ENCODE assay signal across 13 mouse cellular contexts in the genomic region with DNA sequence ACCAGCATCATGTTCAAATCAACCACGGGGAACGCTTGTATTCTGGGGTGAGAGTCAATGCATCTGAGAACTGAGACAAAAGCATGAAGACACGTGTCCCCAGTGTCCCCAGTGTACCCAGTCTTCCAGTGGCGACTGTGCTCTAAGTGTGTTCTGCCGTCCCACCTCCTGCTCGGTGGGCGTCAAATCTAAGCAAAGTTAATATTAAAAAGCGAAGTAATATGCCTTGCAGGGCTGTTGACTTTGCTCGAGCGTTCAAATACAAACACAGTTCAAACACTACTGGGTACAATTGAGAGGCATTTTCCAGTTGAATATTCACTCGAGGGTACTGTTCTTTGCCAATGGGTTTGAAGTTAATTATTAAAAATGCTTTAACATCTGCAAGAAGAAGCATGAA.
DNase-seq lines count a peak whose midpoint lies in the region; ATAC-seq and TF ChIP-seq lines count a peak whose summit lies in the region.
"Had no signal": no experiment of that assay in that cellular context is flagged by ENCODE, and none has a peak within 500 bp of the region (broad histone marks: within the 10 kb centered on the region; RNA-seq: fewer than 3 reads in every experiment).

No protein-coding gene starts in this region.

- TF ChIP-seq POLR2A in lung, adult 2 months (IDR thresholded peaks at IDR 0.05; ENCODE audit: borderline replicate concordance, extremely low read depth, low read depth, low read length), result no peak

- no peak overlapping the region for H3K4me3 ChIP-seq in hindbrain, embryonic 13.5 days
- no peak overlapping the region for H3K4me3 ChIP-seq in hindbrain, embryonic 10.5 days
- H3K4me3 ChIP-seq in lung, adult 2 months (replicated peaks; ENCODE audit: extremely low read depth, low read depth, low read length), result no peak overlapping the region
- no peak overlapping the region for H3K4me3 ChIP-seq in midbrain, embryonic 15.5 days
- H3K4me3 ChIP-seq: embryonic facial prominence, embryonic 12.5 days; forebrain, embryonic 12.5 days; limb, embryonic 10.5 days; myocyte had no signal

- H3K36me3 ChIP-seq in hindbrain, embryonic 13.5 days, result no peaks in the 10 kb centered on the region
- no peaks in the 10 kb centered on the region for H3K36me3 ChIP-seq in hindbrain, embryonic 10.5 days
- no peaks in the 10 kb centered on the region for H3K36me3 ChIP-seq in midbrain, embryonic 15.5 days (replicated peaks)
- H3K36me3 ChIP-seq: embryonic facial prominence, embryonic 12.5 days; forebrain, embryonic 12.5 days; limb, embryonic 10.5 days had no signal

- no peaks in the 10 kb centered on the region for H3K27me3 ChIP-seq in hindbrain, embryonic 13.5 days
- no peaks in the 10 kb centered on the region for H3K27me3 ChIP-seq in hindbrain, embryonic 10.5 days (ENCODE audit: insufficient read depth, poor library complexity, severe bottlenecking)
- H3K27me3 ChIP-seq in midbrain, embryonic 15.5 days (replicated peaks), result no peaks in the 10 kb centered on the region
- H3K27me3 ChIP-seq: embryonic facial prominence, embryonic 12.5 days had no signal

- TF ChIP-seq CTCF in lung, adult 2 months (IDR thresholded peaks at IDR 0.05; ENCODE audit: insufficient read depth, low read length), result no peak

- peak overlapping the region; percentile 62 for H3K27ac ChIP-seq in hindbrain, embryonic 13.5 days
- no peak overlapping the region for H3K27ac ChIP-seq in hindbrain, embryonic 10.5 days
- no peak overlapping the region for H3K27ac ChIP-seq in midbrain, embryonic 15.5 days
- H3K27ac ChIP-seq: forebrain, embryonic 12.5 days had no signal

- H3K4me2 ChIP-seq in hindbrain, embryonic 13.5 days, result no peak overlapping the region
- no peak overlapping the region for H3K4me2 ChIP-seq in midbrain, embryonic 15.5 days
- H3K4me2 ChIP-seq: embryonic facial prominence, embryonic 12.5 days; forebrain, embryonic 12.5 days; heart, embryonic 11.5 days had no signal

- no peak for DNase-seq in hindbrain, embryonic 10.5 days (ENCODE audit: low spot score)
- peak; percentile 50 for DNase-seq in lung, postnatal 36 days
- DNase-seq in lung, adult 2 months, result no peak
- DNase-seq in kidney, postnatal 14 days, result peak; percentile 75
- DNase-seq in yolk sac, embryonic 10.5 days (ENCODE audit: low spot score), result peak; percentile 47
- no peak for DNase-seq in right cerebral cortex, postnatal 36 days (ENCODE audit: low spot score in 2 of 2)

- H3K9ac ChIP-seq in hindbrain, embryonic 13.5 days, result no peak overlapping the region
- no peak overlapping the region for H3K9ac ChIP-seq in midbrain, embryonic 15.5 days
- H3K9ac ChIP-seq: forebrain, embryonic 12.5 days had no signal

- WGBS in hindbrain, embryonic 13.5 days, result 50% methylated on average over 11 of the region's 11 CpGs
- 70% methylated on average over 11 of the region's 11 CpGs for WGBS in hindbrain, embryonic 10.5 days
- 67% methylated on average over 11 of the region's 11 CpGs for WGBS in lung, adult 2 months
- 65% methylated on average over 11 of the region's 11 CpGs for WGBS in midbrain, embryonic 15.5 days

- H3K4me1 ChIP-seq in hindbrain, embryonic 13.5 days (replicated peaks), result peaks cover 14% of the 10 kb centered on the region
- peaks cover 19% of the 10 kb centered on the region for H3K4me1 ChIP-seq in hindbrain, embryonic 10.5 days (replicated peaks)
- H3K4me1 ChIP-seq in lung, adult 2 months (ENCODE audit: control insufficient read depth, insufficient read depth, low read length), result peaks cover 27% of the 10 kb centered on the region
- peaks cover 6% of the 10 kb centered on the region for H3K4me1 ChIP-seq in midbrain, embryonic 15.5 days

- H3K9me3 ChIP-seq in hindbrain, embryonic 13.5 days, result no peaks in the 10 kb centered on the region
- no peaks in the 10 kb centered on the region for H3K9me3 ChIP-seq in hindbrain, embryonic 10.5 days
- H3K9me3 ChIP-seq in midbrain, embryonic 15.5 days, result no peaks in the 10 kb centered on the region
- H3K9me3 ChIP-seq: embryonic facial prominence, embryonic 12.5 days; forebrain, embryonic 12.5 days; limb, embryonic 10.5 days had no signal

- no peak for ATAC-seq in hindbrain, embryonic 13.5 days (ENCODE audit: low FRiP score)
- no peak for ATAC-seq in midbrain, embryonic 15.5 days (replicated peaks)

Comparison
In these comparisons a context has a peak if more than half of its experiments do, and no peak if none do; other contexts are left out.
1. DNase-seq: peak in lung, postnatal 36 days (single experiment), kidney, postnatal 14 days (single experiment) and yolk sac, embryonic 10.5 days (single experiment); none in hindbrain, embryonic 10.5 days (single experiment), lung, adult 2 months (single experiment) and right cerebral cortex, postnatal 36 days (0 of 2).